Mouse (Mus musculus) hindbrain, embryonic 16.5 days (tissue): Measurements from ENCODE around the gene Sec14l3. TPM values are rescaled to one million over a fixed set of nuclear protein-coding genes. Genes with fewer than 3 reads are reported as not detected.

Experiments
- ATAC-seq: fragments of 200-750 bp; cut with Nextera tagmentation; 2 replicates; pipeline ENCODE4 v1.8.0; 2017; ENCODE audit warnings: moderate TSS enrichment, moderate library complexity
- H3K27ac ChIP-seq: fragments of 300-500 bp; sonication (generic); 2 replicates; pipeline ENCODE4 v1.5.1; 2014; ENCODE audit warnings: low read depth, mild to moderate bottlenecking, control low read depth, low read length, moderate library complexity
- H3K27me3 ChIP-seq: fragments of 300-500 bp; sonication (generic); replicated peaks from 2 replicates; pipeline ENCODE4 v1.6.1; 2014; ENCODE audit warnings: low read length; ENCODE audit not compliant: control insufficient read depth, insufficient read depth
- H3K36me3 ChIP-seq: fragments of 300-500 bp; sonication (generic); 2 replicates; pipeline ENCODE4 v1.6.1; 2014; ENCODE audit warnings: mild to moderate bottlenecking, low read length, moderate library complexity, mixed read lengths; ENCODE audit not compliant: control insufficient read depth, insufficient read depth
- H3K4me1 ChIP-seq: fragments of 300-500 bp; sonication (generic); 2 replicates; pipeline ENCODE4 v1.6.1; 2014; ENCODE audit warnings: low read depth, low read length; ENCODE audit not compliant: control insufficient read depth, insufficient read depth
- H3K4me2 ChIP-seq: fragments of 300-500 bp; sonication (generic); 2 replicates; pipeline ENCODE4 v1.6.1; 2014; ENCODE audit warnings: mild to moderate bottlenecking, low read length, control low read depth, moderate library complexity
- H3K4me3 ChIP-seq: fragments of 300-500 bp; sonication (generic); 2 replicates; pipeline ENCODE4 v1.5.1; 2014; ENCODE audit warnings: mild to moderate bottlenecking, low read length, control low read depth, moderate library complexity
- H3K9ac ChIP-seq: fragments of 300-500 bp; sonication (generic); 2 replicates; pipeline ENCODE4 v1.6.1; 2014; ENCODE audit warnings: low read depth, mild to moderate bottlenecking, control low read depth, low read length, moderate library complexity
- H3K9me3 ChIP-seq: fragments of 300-500 bp; sonication (generic); 2 replicates; pipeline ENCODE4 v1.6.1; 2014; ENCODE audit warnings: mild to moderate bottlenecking, low read length, moderate library complexity; ENCODE audit not compliant: control insufficient read depth
- WGBS: fragments of 180-500 bp; shearing (Covaris S2); extraction: QIAGEN DNeasy Blood & Tissue Kit; methylation state at CpG from one replicate; pipeline ENCODE4 v1.1.7; 2014; 5-methylcytosine and 5-hydroxymethylcytosine counted together
- polyA plus RNA-seq: library from polyadenylated mRNA; unstranded; fragments of >200 nt; fragmentation: Nextera tagmentation; extraction: Ambion mirVana; gene quantifications from 2 replicates; pipeline ENCODE4 v1.2.1, GENCODE M21; 2015

Gene Sec14l3
- polyA plus RNA-seq, 1 experiment from 2014 or later = 1.2 TPM

DNA sequence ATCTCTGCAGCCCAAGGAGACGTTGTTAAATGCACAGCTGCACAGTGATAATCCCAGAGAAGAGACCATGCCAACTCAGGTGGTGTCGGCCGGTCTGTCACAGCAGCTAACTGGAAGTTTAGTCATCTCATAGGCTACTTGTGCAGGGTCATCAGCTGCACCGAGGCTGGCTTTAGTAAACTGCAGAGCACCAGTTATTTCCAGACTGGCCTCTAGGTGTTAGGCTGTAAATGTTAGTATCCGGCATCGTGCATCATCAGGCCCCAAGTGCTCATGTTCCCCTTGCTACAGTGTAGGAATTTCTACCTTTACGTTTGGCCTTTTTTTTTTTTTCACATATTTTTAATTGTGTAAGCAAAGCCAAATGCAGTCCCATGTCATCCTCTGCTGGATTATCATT lies 31.2 kb upstream of the Sec14l3 start:
- Histone ChIP-seq H3K9ac (no peak overlapping the region), H3K27ac (no peak overlapping the region), H3K9me3 (no peaks in the 10 kb centered on the region), H3K27me3 (peaks cover 3% of the 10 kb centered on the region; the same call in 1 of the 2 replicates), H3K4me2 (no peak overlapping the region), H3K36me3 (no peaks in the 10 kb centered on the region), H3K4me1 (no peaks in the 10 kb centered on the region), H3K4me3 (no peak overlapping the region)
- WGBS = 78% methylated on average over 7 of the region's 7 CpGs
- no peak for ATAC-seq

DNA sequence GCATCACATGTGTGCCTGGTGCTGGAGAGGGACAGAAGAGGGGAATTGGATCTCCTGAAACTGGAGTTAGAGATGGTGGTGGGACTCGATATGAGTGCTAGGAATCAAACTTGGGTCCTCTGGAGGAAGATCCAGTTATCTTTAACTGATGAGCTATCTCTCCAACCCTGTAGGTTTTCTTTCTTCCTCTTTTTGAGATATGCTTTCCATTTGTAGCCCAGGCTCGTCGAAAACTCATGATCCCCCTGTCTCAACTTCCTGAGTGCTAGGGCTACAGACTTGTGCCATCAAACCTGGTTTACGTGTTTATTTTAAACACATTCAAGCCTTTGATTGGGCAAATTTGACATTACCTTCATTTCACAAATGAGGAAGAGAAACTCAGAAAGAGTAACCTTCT lies 30.5 kb upstream of the Sec14l3 start:
- Histone ChIP-seq H3K4me1 (no peaks in the 10 kb centered on the region), H3K27me3 (peaks cover 3% of the 10 kb centered on the region; the same call in 1 of the 2 replicates)
- no peak for ATAC-seq

DNA sequence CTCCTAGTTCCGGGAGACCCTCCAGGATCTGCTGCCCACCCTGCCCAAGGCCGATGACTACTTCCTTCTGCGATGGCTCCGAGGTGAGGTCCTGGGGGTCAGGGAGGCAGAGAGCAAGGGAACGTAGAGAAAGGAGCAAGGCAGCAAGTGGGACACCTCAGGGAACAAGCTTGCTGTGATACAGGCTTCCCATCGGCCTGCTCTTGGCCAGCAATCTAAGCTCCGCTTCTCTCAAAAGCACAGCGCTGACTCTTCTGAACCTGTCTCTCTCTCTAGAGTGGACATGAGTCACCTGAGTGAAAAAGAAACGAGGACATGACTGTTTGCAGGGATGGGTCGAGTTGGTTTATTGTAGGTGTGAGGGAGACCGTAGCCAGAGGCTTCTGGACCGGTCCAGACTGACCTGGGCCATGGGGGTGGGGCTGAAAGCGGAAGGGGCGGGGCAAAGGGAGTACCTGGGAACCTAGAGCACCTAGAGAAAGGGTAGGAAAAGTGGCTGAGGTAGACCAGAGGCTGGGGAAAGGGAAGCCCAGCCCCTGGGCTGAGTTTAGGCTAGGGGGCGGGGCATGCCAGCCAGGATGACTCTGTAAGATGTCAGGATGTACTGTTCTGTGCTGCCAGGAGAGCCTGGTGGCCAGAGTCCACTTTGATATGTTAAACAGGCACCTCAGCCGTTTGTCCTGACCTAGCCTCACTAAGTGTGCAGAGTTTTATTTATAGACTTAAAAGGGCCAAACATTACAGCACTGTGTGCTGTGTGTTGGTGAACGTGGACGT lies 29.3 kb upstream of the Sec14l3 start:
- Histone ChIP-seq H3K9ac (no peak overlapping the region), H3K9me3 (no peaks in the 10 kb centered on the region), H3K4me3 (no peak overlapping the region), H3K4me1 (no peaks in the 10 kb centered on the region), H3K27me3 (peaks cover 3% of the 10 kb centered on the region; the same call in 1 of the 2 replicates), H3K36me3 (no peaks in the 10 kb centered on the region), H3K4me2 (no peak overlapping the region), H3K27ac (no peak overlapping the region)
- ATAC-seq = no peak
- 70% methylated on average over 18 of the region's 18 CpGs for WGBS

More for the DNA sequence above, 30.5 kb upstream of the Sec14l3 start:
- 95% methylated on average over 4 of the region's 4 CpGs for WGBS
- no peak overlapping the region for H3K4me2 ChIP-seq
- no peak overlapping the region for H3K4me3 ChIP-seq
- H3K36me3 ChIP-seq = no peaks in the 10 kb centered on the region
- no peak overlapping the region for H3K9ac ChIP-seq
- H3K27ac ChIP-seq = no peak overlapping the region
- no peaks in the 10 kb centered on the region for H3K9me3 ChIP-seq

DNA sequence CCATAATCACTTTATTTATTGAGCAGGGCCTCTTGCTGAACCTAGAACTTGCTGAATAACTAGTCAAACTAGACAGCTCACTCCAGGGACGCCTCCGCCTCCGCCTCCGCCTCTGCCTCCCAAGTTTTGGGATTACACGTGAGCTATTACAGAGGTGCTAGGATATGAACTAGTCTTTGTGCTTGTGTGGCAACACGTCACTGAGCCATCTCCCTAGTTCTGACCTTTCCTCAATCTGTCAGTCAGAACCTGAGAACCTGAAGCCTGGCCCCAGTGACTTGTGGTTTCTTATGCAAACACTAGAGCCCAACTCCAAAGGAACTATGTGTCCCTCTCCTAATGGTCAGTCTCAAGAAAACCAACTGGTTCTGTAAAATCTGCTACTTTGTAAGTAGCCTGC lies 28.7 kb upstream of the Sec14l3 start:
- H3K27ac ChIP-seq = no peak overlapping the region
- H3K4me1 ChIP-seq = no peaks in the 10 kb centered on the region
- H3K4me3 ChIP-seq = no peak overlapping the region
- peaks cover 3% of the 10 kb centered on the region; the same call in 1 of the 2 replicates for H3K27me3 ChIP-seq
- H3K9me3 ChIP-seq = no peaks in the 10 kb centered on the region
- no peaks in the 10 kb centered on the region for H3K36me3 ChIP-seq
- 91% methylated on average over 6 of the region's 6 CpGs for WGBS
- ATAC-seq = no peak
- H3K4me2 ChIP-seq = no peak overlapping the region
- no peak overlapping the region for H3K9ac ChIP-seq

DNA sequence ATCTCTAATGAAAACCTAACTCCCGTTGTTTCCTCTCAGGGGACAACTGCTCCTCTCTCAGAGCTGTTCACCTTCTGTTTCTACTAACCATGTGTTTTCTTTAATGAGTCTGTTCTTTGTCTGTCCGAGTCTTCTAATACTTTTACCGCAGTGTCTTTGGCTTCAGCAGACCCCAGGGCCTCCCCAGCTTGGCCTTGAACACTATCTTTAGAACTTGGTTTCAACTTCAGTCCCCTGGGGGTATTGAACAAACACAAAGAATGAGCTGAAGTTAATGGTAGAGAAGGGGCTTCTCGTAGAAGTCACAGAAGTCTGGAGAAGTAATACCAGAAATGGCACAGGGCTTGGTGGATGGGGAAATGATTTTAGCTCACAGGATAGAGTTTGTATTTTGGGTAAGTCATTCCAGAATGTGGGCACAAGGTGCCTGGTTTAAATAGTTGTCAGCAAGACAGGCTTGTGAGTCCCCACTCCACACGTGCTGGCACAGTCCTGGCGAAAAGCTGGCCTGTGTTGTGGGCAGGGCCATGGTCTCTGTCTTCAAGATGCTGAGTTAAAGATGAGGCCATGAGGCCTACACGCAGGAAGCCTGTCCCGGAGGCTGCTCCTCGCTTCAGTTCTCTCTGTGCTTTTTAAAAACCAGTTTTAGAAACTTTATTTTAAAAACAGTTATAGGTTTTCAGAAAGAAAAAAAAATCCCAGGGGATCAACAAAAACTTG lies 28.1 kb upstream of the Sec14l3 start:
- H3K27me3 ChIP-seq = no peaks in the 10 kb centered on the region
- H3K4me1 ChIP-seq = no peaks in the 10 kb centered on the region
- no peak overlapping the region for H3K9ac ChIP-seq
- H3K9me3 ChIP-seq = no peaks in the 10 kb centered on the region
- no peaks in the 10 kb centered on the region for H3K36me3 ChIP-seq
- no peak overlapping the region for H3K4me2 ChIP-seq
- no peak overlapping the region for H3K4me3 ChIP-seq
- WGBS = 82% methylated on average over 9 of the region's 9 CpGs
- H3K27ac ChIP-seq = no peak overlapping the region
- no peak for ATAC-seq

DNA sequence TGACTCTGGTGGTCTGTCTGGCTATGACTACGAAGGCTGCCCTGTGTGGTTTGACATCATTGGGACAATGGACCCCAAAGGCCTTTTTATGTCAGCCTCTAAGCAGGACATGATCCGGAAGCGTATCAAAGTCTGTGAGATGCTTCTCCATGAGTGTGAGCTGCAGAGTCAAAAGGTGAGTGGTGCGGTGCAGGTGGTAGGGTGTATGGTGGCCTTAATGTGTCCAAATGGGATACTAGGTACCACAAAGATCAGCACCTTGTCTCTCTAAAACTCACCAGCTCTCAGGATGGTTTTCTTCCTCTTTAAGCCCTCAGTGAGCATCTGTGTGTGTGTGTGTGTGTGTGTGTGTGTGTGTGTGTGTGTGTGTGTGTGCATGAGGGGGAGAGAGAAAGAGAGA lies 24.7 kb upstream of the Sec14l3 start:
- Histone ChIP-seq H3K9me3 (no peaks in the 10 kb centered on the region), H3K4me2 (no peak overlapping the region), H3K4me1 (no peaks in the 10 kb centered on the region), H3K9ac (no peak overlapping the region), H3K27ac (no peak overlapping the region), H3K4me3 (no peak overlapping the region), H3K27me3 (no peaks in the 10 kb centered on the region), H3K36me3 (no peaks in the 10 kb centered on the region)
- WGBS = 87% methylated on average over 4 of the region's 4 CpGs
- no peak for ATAC-seq

DNA sequence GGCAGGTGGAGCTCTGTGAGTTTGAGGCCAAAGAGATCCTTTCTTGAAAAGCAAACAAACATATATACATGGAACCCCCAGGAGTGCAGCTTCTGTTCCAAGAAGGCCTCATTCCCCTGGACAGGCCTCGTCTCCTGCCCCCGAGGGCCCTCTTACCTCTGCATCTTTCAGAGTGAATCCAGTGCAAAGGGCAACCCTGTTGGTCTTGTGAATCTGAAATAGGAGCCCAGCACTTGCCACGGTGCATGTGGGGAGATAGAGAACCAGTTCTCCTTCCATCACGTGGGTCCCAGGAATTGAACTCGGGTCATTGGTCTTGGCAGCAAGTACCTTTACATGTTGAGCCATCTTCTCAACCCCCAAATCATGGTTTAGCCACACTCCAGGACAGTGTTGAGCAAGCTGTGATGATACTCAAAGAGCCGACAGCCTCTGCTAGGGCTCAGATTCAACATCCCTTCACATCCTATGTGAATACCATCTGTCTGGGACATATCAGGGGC lies 23.5 kb upstream of the Sec14l3 start:
- 85% methylated on average over 6 of the region's 6 CpGs for WGBS
- H3K4me1 ChIP-seq = no peaks in the 10 kb centered on the region
- no peak overlapping the region for H3K4me2 ChIP-seq
- no peaks in the 10 kb centered on the region for H3K27me3 ChIP-seq
- H3K4me3 ChIP-seq = no peak overlapping the region
- H3K9me3 ChIP-seq = no peaks in the 10 kb centered on the region
- H3K9ac ChIP-seq = no peak overlapping the region
- H3K36me3 ChIP-seq = no peaks in the 10 kb centered on the region
- H3K27ac ChIP-seq = no peak overlapping the region
- ATAC-seq = no peak

DNA sequence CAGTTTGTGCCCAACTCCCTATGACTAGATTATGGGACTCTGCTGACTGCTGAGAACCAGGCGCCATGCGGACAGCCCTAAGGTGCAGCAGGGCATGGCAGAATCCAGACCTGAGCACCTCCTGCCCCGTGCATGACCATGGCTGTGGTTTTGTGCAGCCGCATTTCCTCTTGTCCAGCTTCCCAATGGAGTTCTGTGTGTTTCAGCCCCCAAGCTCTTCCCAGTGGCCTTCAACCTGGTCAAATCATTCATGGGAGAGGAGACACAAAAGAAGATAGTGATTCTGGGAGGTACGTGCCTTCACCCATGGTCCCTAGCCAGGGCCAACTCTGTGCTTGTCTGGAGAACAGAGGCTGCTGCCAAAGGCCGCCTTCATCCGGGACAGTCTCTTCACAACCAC lies 21.6 kb upstream of the Sec14l3 start:
- WGBS = 96% methylated on average over 7 of the region's 7 CpGs

DNA sequence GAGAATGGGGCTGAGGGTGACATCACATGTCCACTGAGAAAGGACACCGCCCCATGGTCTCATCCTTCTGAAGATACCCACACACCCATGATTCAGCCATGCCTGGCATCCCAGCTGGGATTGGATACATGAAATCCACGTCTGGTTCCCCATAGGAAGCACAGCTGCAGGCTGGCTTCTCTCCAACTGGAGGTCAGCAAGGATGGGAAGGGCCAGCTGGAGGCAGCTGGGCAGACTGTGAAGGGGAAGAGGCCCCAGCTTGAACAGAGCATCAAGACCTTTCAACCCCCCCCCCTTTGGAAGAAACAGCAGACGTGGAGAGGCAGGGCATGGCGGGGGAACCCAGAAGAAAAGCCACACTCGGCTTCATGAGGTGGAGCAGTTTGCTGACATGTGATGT lies 18.1 kb upstream of the Sec14l3 start:
- no peak overlapping the region for H3K4me3 ChIP-seq
- 64% methylated on average over 5 of the region's 5 CpGs for WGBS
- no peak for ATAC-seq
- no peaks in the 10 kb centered on the region for H3K27me3 ChIP-seq
- no peaks in the 10 kb centered on the region for H3K36me3 ChIP-seq
- H3K9me3 ChIP-seq = no peaks in the 10 kb centered on the region
- no peaks in the 10 kb centered on the region for H3K4me1 ChIP-seq
- no peak overlapping the region for H3K4me2 ChIP-seq
- no peak overlapping the region for H3K27ac ChIP-seq
- H3K9ac ChIP-seq = no peak overlapping the region

More for the DNA sequence above, 21.6 kb upstream of the Sec14l3 start:
- Histone ChIP-seq H3K4me2 (no peak overlapping the region), H3K27ac (no peak overlapping the region), H3K4me1 (no peaks in the 10 kb centered on the region), H3K9ac (no peak overlapping the region), H3K27me3 (no peaks in the 10 kb centered on the region), H3K4me3 (no peak overlapping the region), H3K36me3 (no peaks in the 10 kb centered on the region), H3K9me3 (no peaks in the 10 kb centered on the region)
- ATAC-seq = no peak
